Mouse (Mus musculus): ENCODE results near the gene Olfr794. TPM values are rescaled to one million over a fixed set of nuclear protein-coding genes. Genes with fewer than 3 reads are reported as not detected.

Olfr794 gene
- not detected in 2 replicates for polyA plus RNA-seq (2015; fragmentation: Nextera tagmentation; extraction: Ambion mirVana)

GRCm38 (mm10) chr10:129567355-129567754, at the start of gene Olfr794:
Olfr794 (plus strand) TSS chr10:129567655.

GRCm38 (mm10) chr10:129521492-129521891, 46.0 kb upstream of the Olfr794 start, which contains the start of gene Olfr791:
Olfr791 (plus strand) TSS chr10:129521792.

GRCm38 (mm10) chr10:129538862-129539261, 28.6 kb upstream of the Olfr794 start, which contains the start of gene Olfr792:
Olfr792 (plus strand) TSS chr10:129539162.

GRCm38 (mm10) chr10:129612470-129612869, 45.0 kb downstream of the Olfr794 start, which contains the start of gene Olfr796:
Olfr796 (minus strand) TSS chr10:129612570.

Small RNA genes lying within 50 kb of the gene (microRNA-seq; reads per million reads assigned to microRNA genes)
- gene Gm23252 (ENCODE audit: borderline replicate concordance, insufficient number of aligned reads): not detected

Other genes with a start within 250 kb of the Olfr794 start
- not detected in 2 replicates for gene Olfr780, start 249.5 kb upstream of the Olfr794 start, polyA plus RNA-seq (2015; fragmentation: Nextera tagmentation; extraction: Ambion mirVana)
- gene Olfr781, start 238.8 kb upstream of the Olfr794 start, polyA plus RNA-seq (2015; fragmentation: Nextera tagmentation; extraction: Ambion mirVana): not detected in 2 replicates
- gene Olfr782, start 218.8 kb upstream of the Olfr794 start, polyA plus RNA-seq (2015; fragmentation: Nextera tagmentation; extraction: Ambion mirVana): not detected in 2 replicates
- 0.04 TPM in 1 of 2 replicates, not detected in the other for gene Olfr784, start 183.6 kb upstream of the Olfr794 start, polyA plus RNA-seq (2015; fragmentation: Nextera tagmentation; extraction: Ambion mirVana)
- not detected in 2 replicates for gene Olfr785, start 162.2 kb upstream of the Olfr794 start, polyA plus RNA-seq (2015; fragmentation: Nextera tagmentation; extraction: Ambion mirVana)
- gene Olfr786, start 140.3 kb upstream of the Olfr794 start, polyA plus RNA-seq (2015; fragmentation: Nextera tagmentation; extraction: Ambion mirVana): not detected in 2 replicates
- not detected in 2 replicates for gene Olfr787, start 105.8 kb upstream of the Olfr794 start, polyA plus RNA-seq (2015; fragmentation: Nextera tagmentation; extraction: Ambion mirVana)
- gene Olfr788, start 96.7 kb upstream of the Olfr794 start, polyA plus RNA-seq (2015; fragmentation: Nextera tagmentation; extraction: Ambion mirVana): not detected in 2 replicates
- not detected in 2 replicates for gene Olfr789, start 82.9 kb upstream of the Olfr794 start, polyA plus RNA-seq (2015; fragmentation: Nextera tagmentation; extraction: Ambion mirVana)
- gene Olfr790, start 69.2 kb upstream of the Olfr794 start, polyA plus RNA-seq (2015; fragmentation: Nextera tagmentation; extraction: Ambion mirVana): not detected in 2 replicates
- gene Olfr791, start 45.9 kb upstream of the Olfr794 start, polyA plus RNA-seq (2015; fragmentation: Nextera tagmentation; extraction: Ambion mirVana): not detected in 2 replicates
- not detected in 2 replicates for gene Olfr792, start 28.5 kb upstream of the Olfr794 start, polyA plus RNA-seq (2015; fragmentation: Nextera tagmentation; extraction: Ambion mirVana)
- not detected in 2 replicates for gene Olfr796, start 44.9 kb downstream of the Olfr794 start, polyA plus RNA-seq (2015; fragmentation: Nextera tagmentation; extraction: Ambion mirVana)
- gene Olfr798, start 60.3 kb downstream of the Olfr794 start, polyA plus RNA-seq (2015; fragmentation: Nextera tagmentation; extraction: Ambion mirVana): not detected in 2 replicates
- gene Olfr799, start 69.8 kb downstream of the Olfr794 start, polyA plus RNA-seq (2015; fragmentation: Nextera tagmentation; extraction: Ambion mirVana): not detected in 2 replicates
- not detected in 2 replicates for gene Olfr800, start 90.0 kb downstream of the Olfr794 start, polyA plus RNA-seq (2015; fragmentation: Nextera tagmentation; extraction: Ambion mirVana)
- gene Olfr801, start 106.2 kb downstream of the Olfr794 start, polyA plus RNA-seq (2015; fragmentation: Nextera tagmentation; extraction: Ambion mirVana): not detected in 2 replicates
- 0.03 and 0.04 TPM in 2 replicates for gene Olfr802, start 120.5 kb downstream of the Olfr794 start, polyA plus RNA-seq (2015; fragmentation: Nextera tagmentation; extraction: Ambion mirVana)
- not detected in 2 replicates for gene Olfr803, start 126.6 kb downstream of the Olfr794 start, polyA plus RNA-seq (2015; fragmentation: Nextera tagmentation; extraction: Ambion mirVana)
- gene Olfr804, start 135.6 kb downstream of the Olfr794 start, polyA plus RNA-seq (2015; fragmentation: Nextera tagmentation; extraction: Ambion mirVana): not detected in 2 replicates
- not detected in 2 replicates for gene Olfr805, start 161.7 kb downstream of the Olfr794 start, polyA plus RNA-seq (2015; fragmentation: Nextera tagmentation; extraction: Ambion mirVana)
- gene Olfr806, start 174.3 kb downstream of the Olfr794 start, polyA plus RNA-seq (2015; fragmentation: Nextera tagmentation; extraction: Ambion mirVana): not detected in 2 replicates
- gene Olfr807, start 190.1 kb downstream of the Olfr794 start, polyA plus RNA-seq (2015; fragmentation: Nextera tagmentation; extraction: Ambion mirVana): not detected in 2 replicates
- gene Olfr808, start 197.8 kb downstream of the Olfr794 start, polyA plus RNA-seq (2015; fragmentation: Nextera tagmentation; extraction: Ambion mirVana): not detected in 2 replicates
- gene Olfr809, start 207.0 kb downstream of the Olfr794 start, polyA plus RNA-seq (2015; fragmentation: Nextera tagmentation; extraction: Ambion mirVana): not detected in 2 replicates
- not detected in 2 replicates for gene Olfr810, start 227.3 kb downstream of the Olfr794 start, polyA plus RNA-seq (2015; fragmentation: Nextera tagmentation; extraction: Ambion mirVana)
- not detected in 2 replicates for gene Olfr811, start 236.7 kb downstream of the Olfr794 start, polyA plus RNA-seq (2015; fragmentation: Nextera tagmentation; extraction: Ambion mirVana)